Mouse (Mus musculus) kidney, embryonic 14.5 days (tissue): ENCODE results near the gene Ly6g5c. TPM values are rescaled to one million over a fixed set of nuclear protein-coding genes. Genes with fewer than 3 reads are reported as not detected.
A peak's percentile ranks its signal among the peaks of the same experiment; 100 is the strongest.

ENCODE experiments used
- ATAC-seq: fragments of 200-750 bp; cut with Nextera tagmentation; 2 replicates; pipeline ENCODE4 v1.8.0; 2017; ENCODE audit warnings: moderate number of reproducible peaks, mild to moderate bottlenecking, moderate TSS enrichment, moderate library complexity; ENCODE audit not compliant: low FRiP score, low TSS enrichment
- H3K27ac ChIP-seq: fragments of 300-500 bp; sonication (generic); 2 replicates; pipeline ENCODE4 v1.5.1; 2014; ENCODE audit warnings: low read depth, mild to moderate bottlenecking, low read length, moderate library complexity, mixed read lengths
- H3K27me3 ChIP-seq: fragments of 300-500 bp; sonication (generic); 2 replicates; pipeline ENCODE4 v1.6.1; 2014; ENCODE audit warnings: mild to moderate bottlenecking, low read length; ENCODE audit not compliant: control insufficient read depth, insufficient read depth
- H3K36me3 ChIP-seq: fragments of 300-500 bp; sonication (generic); 2 replicates; pipeline ENCODE4 v1.6.1; 2014; ENCODE audit warnings: low read length, mixed read lengths; ENCODE audit not compliant: control insufficient read depth, insufficient read depth
- H3K4me1 ChIP-seq: fragments of 300-500 bp; sonication (generic); 2 replicates; pipeline ENCODE4 v1.6.1; 2014; ENCODE audit warnings: low read length, mixed read lengths; ENCODE audit not compliant: control insufficient read depth, insufficient read depth
- H3K4me2 ChIP-seq: fragments of 300-500 bp; sonication (generic); replicated peaks from 2 replicates; pipeline ENCODE4 v1.6.1; 2014; ENCODE audit warnings: low read depth, mild to moderate bottlenecking, low read length
- H3K4me3 ChIP-seq: fragments of 300-500 bp; sonication (generic); 2 replicates; pipeline ENCODE4 v1.5.1; 2014; ENCODE audit warnings: mild to moderate bottlenecking, low read length
- H3K9ac ChIP-seq: fragments of 300-500 bp; sonication (generic); 2 replicates; pipeline ENCODE4 v1.6.1; 2014; ENCODE audit warnings: low read depth, mild to moderate bottlenecking, low read length, moderate library complexity
- H3K9me3 ChIP-seq: fragments of 300-500 bp; sonication (generic); 2 replicates; pipeline ENCODE4 v1.6.1; 2016; ENCODE audit warnings: low read length; ENCODE audit not compliant: control insufficient read depth
- WGBS: fragments of 180-500 bp; shearing (Covaris S2); extraction: QIAGEN DNeasy Blood & Tissue Kit; methylation state at CpG from one replicate; pipeline ENCODE4 v1.1.7; 2014; 5-methylcytosine and 5-hydroxymethylcytosine counted together
- polyA plus RNA-seq: library from polyadenylated mRNA; unstranded; fragments of >200 nt; fragmentation: Nextera tagmentation; extraction: Ambion mirVana; gene quantifications from 2 replicates; pipeline ENCODE4 v1.2.1, GENCODE M21; 2014

The Ly6g5c gene
- polyA plus RNA-seq, 1 experiment from 2014 or later = not detected

GRCm38 (mm10) chr17:35135591-35136320, 27.7 kb downstream of the Ly6g5c start:
- Histone ChIP-seq H3K9ac (peak overlapping the region; percentile 83), H3K4me3 (peak overlapping the region; percentile 74), H3K27me3 (no peaks in the 10 kb centered on the region), H3K4me2 (peak overlapping the region; percentile 69), H3K36me3 (peaks cover 27% of the 10 kb centered on the region), H3K4me1 (peaks cover 12% of the 10 kb centered on the region; the same call in 1 of the 2 replicates), H3K27ac (peak overlapping the region; percentile 93), H3K9me3 (no peaks in the 10 kb centered on the region)
- peak; percentile 47 for ATAC-seq
- WGBS = under 1% methylated on average over 43 of the region's 43 CpGs

GRCm38 (mm10) chr17:35139269-35139668, 31.2 kb downstream of the Ly6g5c start:
- Histone ChIP-seq H3K4me1 (peaks cover 8% of the 10 kb centered on the region; the same call in 1 of the 2 replicates), H3K4me3 (no peak overlapping the region), H3K27ac (no peak overlapping the region), H3K9me3 (no peaks in the 10 kb centered on the region), H3K9ac (no peak overlapping the region), H3K27me3 (no peaks in the 10 kb centered on the region), H3K4me2 (no peak overlapping the region), H3K36me3 (peaks cover 63% of the 10 kb centered on the region)
- WGBS = 87% methylated on average over 3 of the region's 3 CpGs
- no peak for ATAC-seq

GRCm38 (mm10) chr17:35140490-35140996, 32.5 kb downstream of the Ly6g5c start:
- Histone ChIP-seq H3K9ac (no peak overlapping the region), H3K9me3 (no peaks in the 10 kb centered on the region), H3K27me3 (no peaks in the 10 kb centered on the region), H3K36me3 (peaks cover 75% of the 10 kb centered on the region), H3K4me3 (no peak overlapping the region), H3K4me1 (peaks cover 8% of the 10 kb centered on the region; the same call in 1 of the 2 replicates), H3K27ac (no peak overlapping the region), H3K4me2 (no peak overlapping the region)
- no peak for ATAC-seq
- WGBS = 84% methylated on average over 16 of the region's 16 CpGs

GRCm38 (mm10) chr17:35141971-35142370, 33.9 kb downstream of the Ly6g5c start:
- Histone ChIP-seq H3K27me3 (no peaks in the 10 kb centered on the region), H3K36me3 (peaks cover 90% of the 10 kb centered on the region), H3K4me3 (no peak overlapping the region), H3K9me3 (no peaks in the 10 kb centered on the region), H3K9ac (no peak overlapping the region), H3K27ac (no peak overlapping the region), H3K4me1 (no peaks in the 10 kb centered on the region), H3K4me2 (no peak overlapping the region)
- ATAC-seq = no peak
- whole genome bisulfite sequencing = 88% methylated on average over 6 of the region's 6 CpGs

- no peak for ATAC-seq
- Histone ChIP-seq H3K27me3 (no peaks in the 10 kb centered on the region), H3K9ac (no peak overlapping the region), H3K27ac (no peak overlapping the region), H3K9me3 (no peaks in the 10 kb centered on the region), H3K4me2 (no peak overlapping the region), H3K4me3 (no peak overlapping the region), H3K4me1 (no peaks in the 10 kb centered on the region), H3K36me3 (peaks cover 98% of the 10 kb centered on the region)
- 87% methylated on average over 5 of the region's 5 CpGs for WGBS
Measured at GRCm38 (mm10) chr17:35146139-35146538, 38.1 kb downstream of the Ly6g5c start.

- H3K9ac ChIP-seq = no peak overlapping the region
- H3K4me2 ChIP-seq = no peak overlapping the region
- no peaks in the 10 kb centered on the region for H3K9me3 ChIP-seq
- no peak for ATAC-seq
- no peak overlapping the region for H3K4me3 ChIP-seq
- H3K27ac ChIP-seq = no peak overlapping the region
- no peaks in the 10 kb centered on the region for H3K27me3 ChIP-seq
- H3K4me1 ChIP-seq = no peaks in the 10 kb centered on the region
- WGBS = 60% methylated on average over 3 of the region's 3 CpGs
- peaks cover 98% of the 10 kb centered on the region for H3K36me3 ChIP-seq
Measured at GRCm38 (mm10) chr17:35147348-35147747, 39.3 kb downstream of the Ly6g5c start.

- WGBS = 67% methylated on average over 5 of the region's 5 CpGs
- no peak overlapping the region for H3K27ac ChIP-seq
Measured at GRCm38 (mm10) chr17:35147922-35148639, 40.0 kb downstream of the Ly6g5c start.

GRCm38 (mm10) chr17:35152121-35152520, 44.0 kb downstream of the Ly6g5c start:
- H3K4me1 ChIP-seq = no peaks in the 10 kb centered on the region
- peaks cover 98% of the 10 kb centered on the region for H3K36me3 ChIP-seq
- no peak overlapping the region for H3K4me3 ChIP-seq
- H3K27me3 ChIP-seq = no peaks in the 10 kb centered on the region
- H3K27ac ChIP-seq = no peak overlapping the region
- H3K4me2 ChIP-seq = no peak overlapping the region
- whole genome bisulfite sequencing = 93% methylated on average over 4 of the region's 4 CpGs
- no peak for ATAC-seq
- H3K9ac ChIP-seq = no peak overlapping the region
- H3K9me3 ChIP-seq = no peaks in the 10 kb centered on the region

More at GRCm38 (mm10) chr17:35147922-35148639, 40.0 kb downstream of the Ly6g5c start:
- Histone ChIP-seq H3K4me3 (no peak overlapping the region), H3K9me3 (no peaks in the 10 kb centered on the region), H3K36me3 (peaks cover 98% of the 10 kb centered on the region), H3K9ac (no peak overlapping the region), H3K27me3 (no peaks in the 10 kb centered on the region), H3K4me2 (no peak overlapping the region), H3K4me1 (no peaks in the 10 kb centered on the region)
- ATAC-seq = no peak

GRCm38 (mm10) chr17:35153077-35153476, 45.0 kb downstream of the Ly6g5c start:
- Histone ChIP-seq H3K9me3 (no peaks in the 10 kb centered on the region), H3K4me2 (no peak overlapping the region), H3K27me3 (no peaks in the 10 kb centered on the region), H3K27ac (no peak overlapping the region), H3K9ac (no peak overlapping the region), H3K4me1 (no peaks in the 10 kb centered on the region), H3K36me3 (peaks cover 98% of the 10 kb centered on the region), H3K4me3 (no peak overlapping the region)
- 94% methylated on average over 9 of the region's 9 CpGs for WGBS
- ATAC-seq = no peak
